Mouse (Mus musculus) lung, postnatal 36 days (tissue): ENCODE data around the gene Galnt10.

ENCODE experiments used
- DNase-seq: peaks from one replicate; pipeline ENCODE4 v3.0.0; 2022; ENCODE audit warnings: mixed read lengths

The Galnt10 gene

GRCm38 (mm10) chr11:57747294-57748080 lies 102.2 kb downstream of the Galnt10 start:
- DNase-seq, result peak; percentile 60

GRCm38 (mm10) chr11:57753538-57754203 lies 108.4 kb downstream of the Galnt10 start:
- no peak for DNase-seq

GRCm38 (mm10) chr11:57758621-57759020 lies 113.4 kb downstream of the Galnt10 start:
- no peak for DNase-seq

GRCm38 (mm10) chr11:57760509-57761058 lies 115.3 kb downstream of the Galnt10 start:
- DNase-seq, result no peak

GRCm38 (mm10) chr11:57761347-57761746 lies 116.1 kb downstream of the Galnt10 start:
- DNase-seq, result no peak

GRCm38 (mm10) chr11:57764124-57764523 lies 118.9 kb downstream of the Galnt10 start:
- no peak for DNase-seq

- DNase-seq, result no peak
These were observed 121.4 kb downstream of the Galnt10 start for GRCm38 (mm10) chr11:57766617-57767016.

GRCm38 (mm10) chr11:57767171-57767570 lies 121.9 kb downstream of the Galnt10 start:
- no peak for DNase-seq

- no peak for DNase-seq
These were observed 125.5 kb downstream of the Galnt10 start for GRCm38 (mm10) chr11:57770776-57771175.

GRCm38 (mm10) chr11:57771676-57772075 lies 126.4 kb downstream of the Galnt10 start:
- DNase-seq, result no peak

- no peak for DNase-seq
These were observed 128.2 kb downstream of the Galnt10 start for GRCm38 (mm10) chr11:57773479-57773878.

GRCm38 (mm10) chr11:57773936-57774335 lies 128.7 kb downstream of the Galnt10 start:
- no peak for DNase-seq

GRCm38 (mm10) chr11:57775868-57776267 lies 130.6 kb downstream of the Galnt10 start:
- no peak for DNase-seq

- no peak for DNase-seq
These were observed 131.3 kb downstream of the Galnt10 start for GRCm38 (mm10) chr11:57776546-57776945.

- DNase-seq, result peak; percentile 57
These were observed 133.1 kb downstream of the Galnt10 start for GRCm38 (mm10) chr11:57778349-57778748.

GRCm38 (mm10) chr11:57779824-57780223 lies 134.6 kb downstream of the Galnt10 start:
- no peak for DNase-seq

GRCm38 (mm10) chr11:57786616-57787418 lies 141.6 kb downstream of the Galnt10 start:
- DNase-seq, result no peak

GRCm38 (mm10) chr11:57787913-57788312 lies 142.7 kb downstream of the Galnt10 start:
- peak; percentile 75 for DNase-seq

- DNase-seq, result no peak
These were observed 145.8 kb downstream of the Galnt10 start for GRCm38 (mm10) chr11:57790866-57791535.

GRCm38 (mm10) chr11:57795086-57795485 lies 149.8 kb downstream of the Galnt10 start:
- DNase-seq, result no peak

GRCm38 (mm10) chr11:57797828-57798227 lies 152.6 kb downstream of the Galnt10 start:
- DNase-seq, result no peak

GRCm38 (mm10) chr11:57799456-57799855 lies 154.2 kb downstream of the Galnt10 start:
- no peak for DNase-seq
